Mouse (Mus musculus) myocyte (in vitro differentiated cells): ENCODE data around the gene Adsl. TPM values are rescaled to one million over a fixed set of nuclear protein-coding genes. Genes with fewer than 3 reads are reported as not detected.
"Not testable (repeated sequence)": the region's sequence is repeated elsewhere in the genome, so short reads cannot be mapped to it uniquely, and the experiment has no call there.

ENCODE experiments used
- H3K27me3 ChIP-seq: one replicate; pipeline ENCODE4 v1.6.1; 2011; ENCODE audit not compliant: control insufficient read depth, insufficient read depth, insufficient read length
- H3K36me3 ChIP-seq: one replicate; pipeline ENCODE4 v1.6.1; 2011; ENCODE audit not compliant: control insufficient read depth, insufficient read depth
- H3K4me2 ChIP-seq: one replicate; pipeline ENCODE4 v1.6.1; 2011; ENCODE audit warnings: low read depth, control low read depth
- H3K4me3 ChIP-seq: one replicate; pipeline ENCODE4 v1.5.1; 2011; ENCODE audit warnings: mild to moderate bottlenecking, control low read depth, moderate library complexity
- H3K79me2 ChIP-seq: one replicate; pipeline ENCODE4 v1.6.1; 2011; ENCODE audit not compliant: control insufficient read depth, insufficient read depth
- H3ac ChIP-seq: one replicate; pipeline ENCODE4 v1.6.1; 2011; ENCODE audit not compliant: control insufficient read depth, insufficient read length
- CEBPB ChIP-seq: IDR thresholded peaks from 2 replicates; pipeline ENCODE4 v1.6.1; 2011; ENCODE audit warnings: mild to moderate bottlenecking, moderate library complexity; ENCODE audit not compliant: poor library complexity, insufficient read depth, severe bottlenecking
- E2F4 ChIP-seq: IDR thresholded peaks from one replicate; pipeline ENCODE4 v1.6.1; 2011; ENCODE audit warnings: mild to moderate bottlenecking, control low read depth, moderate library complexity; ENCODE audit not compliant: insufficient read depth
- MAX ChIP-seq: IDR thresholded peaks from one replicate; pipeline ENCODE4 v1.6.1; 2011; ENCODE audit warnings: low read depth, mild to moderate bottlenecking, control low read depth
- MYOD1 ChIP-seq, 3 experiments: IDR thresholded peaks; one replicate each; pipeline ENCODE4 v1.6.1; 2011; ENCODE audit warnings: control low read depth in 2 of 3, low read depth in 2 of 3, mild to moderate bottlenecking in 2 of 3, moderate library complexity in 1 of 3; ENCODE audit not compliant: insufficient read length in 2 of 3, control insufficient read depth in 1 of 3
- MYOG ChIP-seq, 3 experiments: IDR thresholded peaks; one replicate each; pipeline ENCODE4 v1.6.1; 2011; ENCODE audit warnings: control low read depth in 2 of 3, low read depth in 2 of 3, mild to moderate bottlenecking in 2 of 3; ENCODE audit not compliant: insufficient read length in 2 of 3, control insufficient read depth in 1 of 3, insufficient read depth in 1 of 3
- POLR2A ChIP-seq: IDR thresholded peaks from one replicate; pipeline ENCODE4 v1.6.1; 2011; ENCODE audit warnings: low read depth, mild to moderate bottlenecking, control low read depth, moderate library complexity; ENCODE audit not compliant: insufficient read length
- POLR2AphosphoS2 ChIP-seq: IDR thresholded peaks from one replicate; pipeline ENCODE4 v1.6.1; 2011; ENCODE audit warnings: low read depth, control low read depth; ENCODE audit not compliant: insufficient read length
- REST ChIP-seq: IDR thresholded peaks from one replicate; pipeline ENCODE4 v1.6.1; 2011; ENCODE audit warnings: mild to moderate bottlenecking, control low read depth, moderate library complexity; ENCODE audit not compliant: insufficient read depth, insufficient read length
- SRF ChIP-seq: IDR thresholded peaks from one replicate; pipeline ENCODE4 v1.6.1; 2011; ENCODE audit warnings: low read depth; ENCODE audit not compliant: control insufficient read depth, insufficient read length
- TCF12 ChIP-seq: IDR thresholded peaks from one replicate; pipeline ENCODE4 v1.6.1; 2011; ENCODE audit warnings: mild to moderate bottlenecking, control low read depth; ENCODE audit not compliant: poor library complexity, insufficient read depth, severe bottlenecking
- TCF3 ChIP-seq: IDR thresholded peaks from one replicate; pipeline ENCODE4 v1.6.1; 2011; ENCODE audit warnings: low read depth, control low read depth; ENCODE audit not compliant: insufficient read length
- USF1 ChIP-seq: IDR thresholded peaks from one replicate; pipeline ENCODE4 v1.6.1; 2011; ENCODE audit warnings: low read depth, mild to moderate bottlenecking, control low read depth, moderate library complexity
- polyA plus RNA-seq: library from polyadenylated mRNA; unstranded; fragments of >200 nt; fragmentation: generic; extraction: Trizol; gene quantifications from one replicate; pipeline ENCODE4 v1.2.1, GENCODE M21; 2012; ENCODE audit warnings: missing spikeins

Gene Adsl
- polyA plus RNA-seq: 151 TPM

GRCm38 (mm10) chr15:80948145-80949135 lies at the start of gene Adsl:
Adsl (plus strand) TSS chr15:80948490.
- H3K27me3 ChIP-seq: no peaks in the 10 kb centered on the region
- H3K79me2 ChIP-seq: peaks cover 36% of the 10 kb centered on the region
- H3K36me3 ChIP-seq: peaks cover 14% of the 10 kb centered on the region
- TF ChIP-seq POLR2AphosphoS2 (peak; percentile 98), MAX (no peak), MYOG (IDR thresholded peaks at IDR 0.05; ENCODE audit: control insufficient read depth in 1 of 3, insufficient read depth in 1 of 3, insufficient read length in 2 of 3, low read depth in 2 of 3) (peak in 2 of 3 experiments; percentile 33 to 66), USF1 (no peak), TCF12 (no peak), POLR2A (peak; percentile 99), MYOD1 (IDR thresholded peaks at IDR 0.05; ENCODE audit: control insufficient read depth in 1 of 3, insufficient read length in 2 of 3, low read depth in 2 of 3) (peak in 2 of 3 experiments; percentile 68 to 78), REST (no peak), CEBPB (no peak), E2F4 (no peak), SRF (peak; percentile 60)
- H3K4me3 ChIP-seq: peak within 1 kb of the TSS; percentile 87
- peak within 1 kb of the TSS; percentile 42 for H3ac ChIP-seq
- peak within 1 kb of the TSS; percentile 99 for H3K4me2 ChIP-seq

GRCm38 (mm10) chr15:80899806-80900205 lies 48.5 kb upstream of the Adsl start:
- Histone ChIP-seq H3ac (no peak overlapping the region), H3K79me2 (no peaks in the 10 kb centered on the region), H3K27me3 (no peaks in the 10 kb centered on the region), H3K36me3 (peaks cover 74% of the 10 kb centered on the region), H3K4me3 (no peak overlapping the region), H3K4me2 (no peak overlapping the region)
- no peak for TF ChIP-seq POLR2AphosphoS2

GRCm38 (mm10) chr15:80901806-80902513 lies 46.3 kb upstream of the Adsl start:
- H3K79me2 ChIP-seq: no peaks in the 10 kb centered on the region
- TF ChIP-seq USF1 (no peak), MYOD1 (IDR thresholded peaks at IDR 0.05; ENCODE audit: control insufficient read depth in 1 of 3, insufficient read length in 2 of 3, low read depth in 2 of 3) (no peak), REST (no peak), MYOG (IDR thresholded peaks at IDR 0.05; ENCODE audit: control insufficient read depth in 1 of 3, insufficient read depth in 1 of 3, insufficient read length in 2 of 3, low read depth in 2 of 3) (no peak), CEBPB (no peak), POLR2A (no peak), SRF (no peak), POLR2AphosphoS2 (no peak)
- peaks cover 67% of the 10 kb centered on the region for H3K36me3 ChIP-seq
- no peak overlapping the region for H3K4me2 ChIP-seq
- no peaks in the 10 kb centered on the region for H3K27me3 ChIP-seq
- H3ac ChIP-seq: no peak overlapping the region
- H3K4me3 ChIP-seq: no peak overlapping the region

- not testable (repeated sequence) for H3K4me3 ChIP-seq, H3K4me2 ChIP-seq, H3K79me2 ChIP-seq, H3K27me3 ChIP-seq, H3ac ChIP-seq
- H3K36me3 ChIP-seq: peaks cover 52% of the 10 kb centered on the region
Observed at GRCm38 (mm10) chr15:80904776-80905175, 43.5 kb upstream of the Adsl start.

GRCm38 (mm10) chr15:80910183-80910582 lies 38.1 kb upstream of the Adsl start:
- TF ChIP-seq MAX: no peak
- no peak for TF ChIP-seq SRF
- no peak for TF ChIP-seq POLR2AphosphoS2
- no peak for TF ChIP-seq MYOG (IDR thresholded peaks at IDR 0.05; ENCODE audit: control insufficient read depth in 1 of 3, insufficient read depth in 1 of 3, insufficient read length in 2 of 3, low read depth in 2 of 3)
- TF ChIP-seq TCF3: no peak
- no peak for TF ChIP-seq POLR2A
- no peak for TF ChIP-seq CEBPB
- no peak for TF ChIP-seq REST
- TF ChIP-seq MYOD1 (IDR thresholded peaks at IDR 0.05; ENCODE audit: control insufficient read depth in 1 of 3, insufficient read length in 2 of 3, low read depth in 2 of 3): no peak
- TF ChIP-seq E2F4: no peak
- no peak for TF ChIP-seq TCF12
- TF ChIP-seq USF1: no peak
- Histone ChIP-seq H3ac (no peak overlapping the region), H3K4me2 (no peak overlapping the region), H3K4me3 (no peak overlapping the region), H3K36me3 (peaks cover 53% of the 10 kb centered on the region), H3K27me3 (no peaks in the 10 kb centered on the region), H3K79me2 (no peaks in the 10 kb centered on the region)
